Mouse (Mus musculus) macrophage (primary cell): Measurements from ENCODE around the gene Akt2. TPM values are rescaled to one million over a fixed set of nuclear protein-coding genes. Genes with fewer than 3 reads are reported as not detected.

ENCODE experiments used
- H3K27ac ChIP-seq: fragments of 350-480 bp; formaldehyde crosslinking; 2 replicates; pipeline ENCODE4 v1.9.0; 2021
- H3K36me3 ChIP-seq: fragments of 350-480 bp; formaldehyde crosslinking; 2 replicates; pipeline ENCODE4 v1.9.0; 2021; ENCODE audit errors: inconsistent target
- H3K4me3 ChIP-seq: fragments of 350-480 bp; formaldehyde crosslinking; 2 replicates; pipeline ENCODE4 v1.9.0; 2021; ENCODE audit errors: inconsistent target
- H3K79me2 ChIP-seq: fragments of 350-480 bp; formaldehyde crosslinking; 2 replicates; pipeline ENCODE4 v1.9.0; 2021; ENCODE audit errors: inconsistent target
- WGBS: methylation state at CpG from one replicate; pipeline ENCODE4 v1.1.7; 2026; ENCODE audit warnings: inconsistent platforms; ENCODE audit not compliant: missing documents; 5-methylcytosine and 5-hydroxymethylcytosine counted together
- polyA plus RNA-seq: library from polyadenylated mRNA; stranded (reverse); fragments of 250-400 nt; gene quantifications from 3 replicates; pipeline ENCODE4 v1.2.4, GENCODE M21; 2018; ENCODE audit warnings: inconsistent platforms

Gene Akt2
- polyA plus RNA-seq, 1 experiment from 2014 or later: 77.4 TPM

DNA sequence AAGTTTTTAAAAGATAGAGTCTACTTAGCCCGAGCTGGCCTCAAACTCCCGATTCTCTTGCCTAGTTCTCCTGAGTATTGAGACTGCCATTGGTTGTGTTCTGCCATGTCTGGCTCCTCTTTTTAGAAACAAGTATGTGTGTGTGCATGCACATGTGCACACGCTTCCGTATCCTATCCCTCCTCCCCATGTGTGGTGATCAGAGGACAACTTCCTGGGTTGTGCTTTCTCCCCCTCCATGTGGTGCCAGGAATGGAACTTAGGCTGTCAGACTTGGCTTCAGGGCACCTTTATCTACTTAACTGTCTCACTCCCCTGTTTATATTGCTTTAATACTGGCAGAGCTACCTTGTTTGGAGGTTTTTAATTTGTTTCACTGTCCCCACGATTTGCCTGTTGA, 93.9 kb downstream of the Akt2 start:
- H3K27ac ChIP-seq: no peak overlapping the region
- WGBS: 50% methylated on average over 5 of the region's 5 CpGs
- H3K79me2 ChIP-seq: no peaks in the 10 kb centered on the region
- H3K4me3 ChIP-seq: no peak overlapping the region
- no peaks in the 10 kb centered on the region for H3K36me3 ChIP-seq

DNA sequence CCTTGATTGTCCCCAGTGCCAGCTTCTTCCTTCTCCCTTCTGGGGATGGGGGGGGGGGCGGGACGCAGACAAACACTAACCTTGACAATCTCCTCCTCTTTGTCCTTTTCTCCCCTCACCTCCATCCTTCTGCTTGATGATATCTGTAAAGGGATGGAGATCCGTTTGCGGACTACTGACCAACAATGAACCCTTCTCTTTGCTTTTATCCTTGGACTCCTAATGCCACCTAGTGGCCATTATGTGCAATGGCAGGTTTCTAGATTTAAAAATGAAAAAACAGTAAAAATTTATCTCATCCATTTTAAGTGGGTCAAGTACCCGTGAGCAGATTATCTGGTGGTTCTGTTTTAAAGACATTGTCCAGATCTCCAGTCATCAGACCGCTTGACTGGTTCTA, 94.3 kb downstream of the Akt2 start:
- Histone ChIP-seq H3K4me3 (no peak overlapping the region), H3K27ac (no peak overlapping the region)

DNA sequence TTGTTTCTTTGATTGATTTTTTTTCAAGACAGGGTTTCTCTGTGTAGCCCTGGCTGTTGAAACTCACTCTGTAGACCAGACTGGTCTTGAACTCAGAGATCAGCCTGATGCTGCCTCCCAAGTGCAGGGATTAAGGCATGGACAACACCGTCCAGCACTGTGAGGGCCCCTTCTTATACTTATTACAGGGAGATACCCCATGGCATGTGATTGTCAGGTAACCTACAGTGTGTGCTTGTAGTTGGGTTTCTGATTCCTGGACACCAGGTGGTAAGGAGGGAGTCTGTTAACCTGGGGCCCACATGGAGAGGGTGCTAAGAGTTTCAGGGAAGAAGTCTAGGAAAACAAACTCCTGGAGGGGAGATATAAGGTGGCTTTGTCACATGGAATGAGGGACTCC, 95.7 kb downstream of the Akt2 start:
- H3K79me2 ChIP-seq: no peaks in the 10 kb centered on the region
- no peak overlapping the region for H3K4me3 ChIP-seq
- no peak overlapping the region for H3K27ac ChIP-seq
- whole genome bisulfite sequencing: 100% methylated on average over 1 of the region's 1 CpGs
- no peaks in the 10 kb centered on the region for H3K36me3 ChIP-seq

More for the DNA sequence above, 94.3 kb downstream of the Akt2 start:
- no peaks in the 10 kb centered on the region for H3K36me3 ChIP-seq
- 7% methylated on average over 4 of the region's 6 CpGs for WGBS
- H3K79me2 ChIP-seq: no peaks in the 10 kb centered on the region

DNA sequence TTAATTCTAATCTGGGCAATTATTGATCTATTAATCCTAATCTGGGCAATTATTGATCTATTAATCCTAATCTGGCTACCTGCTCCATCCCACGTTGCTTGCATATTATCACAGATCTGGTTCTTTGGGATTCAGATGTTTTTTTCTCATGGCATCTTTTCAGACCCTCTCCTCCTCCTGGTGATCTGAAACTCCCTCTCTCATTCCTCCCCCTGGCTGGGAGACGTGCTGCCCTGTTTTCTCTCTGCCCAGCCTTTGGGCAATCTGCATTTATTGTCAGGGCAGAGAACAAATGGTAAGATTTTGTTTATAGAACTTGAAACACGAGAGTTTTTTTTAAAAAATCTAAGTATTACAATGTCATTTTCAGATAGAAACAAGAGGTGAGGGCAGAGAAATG, 96.5 kb downstream of the Akt2 start:
- no peaks in the 10 kb centered on the region for H3K79me2 ChIP-seq
- no peak overlapping the region for H3K27ac ChIP-seq
- no peak overlapping the region for H3K4me3 ChIP-seq
- no peaks in the 10 kb centered on the region for H3K36me3 ChIP-seq
- 80% methylated on average over 3 of the region's 3 CpGs for WGBS

DNA sequence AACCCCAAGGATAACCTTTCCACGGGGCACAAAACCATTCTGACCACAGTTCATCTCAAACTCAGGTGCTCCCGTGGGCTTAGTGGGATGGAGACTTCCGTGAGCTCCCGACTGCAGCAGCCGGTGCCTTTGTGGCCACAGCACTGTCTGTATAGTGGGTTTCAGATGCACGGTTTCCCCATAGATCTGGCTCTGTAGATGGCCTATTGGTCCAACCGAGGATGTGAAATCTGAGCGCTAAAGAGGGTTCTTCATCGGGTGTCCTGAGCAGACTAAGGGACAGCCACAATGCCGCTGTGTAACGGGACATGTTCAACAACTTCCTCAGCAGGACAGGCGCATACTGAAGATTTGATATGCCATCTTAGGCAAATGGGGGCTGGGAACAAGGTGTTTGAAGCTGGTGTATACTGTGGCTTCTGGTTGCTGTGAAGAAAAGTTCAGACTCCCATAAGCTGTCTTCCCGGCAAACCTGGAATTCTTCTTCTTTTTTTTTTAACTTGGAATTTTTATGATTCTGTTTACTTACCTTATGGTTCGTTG, 97.0 kb downstream of the Akt2 start:
- H3K36me3 ChIP-seq: no peaks in the 10 kb centered on the region
- H3K4me3 ChIP-seq: peak overlapping the region; percentile 48
- no peak overlapping the region; the same call in 1 of the 2 replicates for H3K27ac ChIP-seq
- WGBS: 23% methylated on average over 14 of the region's 14 CpGs
- no peaks in the 10 kb centered on the region for H3K79me2 ChIP-seq

DNA sequence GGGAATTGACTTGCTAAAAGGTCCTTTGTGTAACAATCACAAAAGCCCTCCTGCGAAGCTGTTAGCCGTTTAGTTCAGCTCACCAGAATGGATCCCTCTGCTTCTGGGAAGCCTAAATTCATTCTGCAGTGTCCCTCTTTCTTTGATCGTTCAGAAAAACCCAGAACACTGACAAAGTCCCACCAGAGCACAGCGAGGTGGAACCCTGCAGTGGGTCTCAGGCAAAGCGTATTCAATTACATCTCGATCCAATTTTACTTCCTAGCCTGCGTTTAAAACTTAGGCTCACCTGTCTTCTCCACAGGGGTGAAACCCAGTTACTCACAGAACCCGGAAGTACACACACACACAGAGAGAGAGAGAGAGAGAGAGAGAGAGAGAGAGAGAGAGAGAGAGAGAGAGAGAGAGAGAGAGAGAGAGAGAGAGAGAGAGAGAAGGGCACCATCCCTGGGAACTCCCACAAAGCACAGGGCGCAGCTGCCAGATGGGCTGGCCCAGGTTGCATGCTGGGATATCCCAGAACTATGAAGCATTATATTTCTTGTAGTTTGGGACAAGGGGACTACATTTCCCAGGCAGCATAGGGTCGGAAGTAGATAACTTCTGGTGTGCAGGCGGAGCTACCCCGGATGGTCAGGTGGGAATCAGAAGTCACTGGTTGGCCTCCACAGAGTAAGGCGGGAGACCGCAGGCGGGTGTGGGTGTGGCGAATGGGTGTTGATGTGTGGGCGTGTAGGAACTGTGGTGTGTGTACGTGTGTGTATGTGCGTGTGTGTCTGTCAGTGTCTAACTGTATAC, 97.7 kb downstream of the Akt2 start, which contains the start of gene Zfp607b:
TSS of gene Zfp607b (plus strand) at position 526 of the 798 bp plus-strand sequence.
- H3K27ac ChIP-seq: no peak within 1 kb of the TSS; the same call in 1 of the 2 replicates
- H3K79me2 ChIP-seq: no peaks in the 10 kb centered on the region
- WGBS: 1% methylated on average over 19 of the region's 19 CpGs
- peak within 1 kb of the TSS; percentile 48 for H3K4me3 ChIP-seq
- H3K36me3 ChIP-seq: no peaks in the 10 kb centered on the region

Other genes starting within 250 kb of the Akt2 start
- 21.9 to 44.4 TPM (median 32.6 TPM) in 3 replicates for gene Shkbp1, start 235.5 kb upstream of the Akt2 start, polyA plus RNA-seq
- gene Gm20479, start 234.1 kb upstream of the Akt2 start, polyA plus RNA-seq: 0.64 to 1.2 TPM in 2 of 3 replicates, not detected in the other
- gene Sptbn4, start 143.9 kb upstream of the Akt2 start, polyA plus RNA-seq: 0.04 to 0.22 TPM (median 0.16 TPM) in 3 replicates
- gene Blvrb, start 143.6 kb upstream of the Akt2 start, polyA plus RNA-seq: 251 to 318 TPM (median 262 TPM) in 3 replicates
- gene Sertad3, start 117.8 kb upstream of the Akt2 start, polyA plus RNA-seq: 9.9 to 24.4 TPM (median 12.1 TPM) in 3 replicates
- 16.5 to 37.7 TPM (median 28.9 TPM) in 3 replicates for gene Sertad1, start 104.6 kb upstream of the Akt2 start, polyA plus RNA-seq
- gene Prx, start 92.2 kb upstream of the Akt2 start, polyA plus RNA-seq: 0.20 to 0.30 TPM (median 0.22 TPM) in 3 replicates
- 0.04 TPM in 1 of 3 replicates, not detected in the others for gene Hipk4, start 68.3 kb upstream of the Akt2 start, polyA plus RNA-seq
- gene Pld3, start 38.3 kb upstream of the Akt2 start, polyA plus RNA-seq: 1,098 to 2,092 TPM (median 1,493 TPM) in 3 replicates
- gene 2310022A10Rik, start 38.3 kb upstream of the Akt2 start, polyA plus RNA-seq: 71.9 to 183 TPM (median 75.3 TPM) in 3 replicates
- gene Ttc9b, start 62.4 kb downstream of the Akt2 start, polyA plus RNA-seq: not detected in 3 replicates
- 4.3 to 16.5 TPM (median 9.5 TPM) in 3 replicates for gene Map3k10, start 83.0 kb downstream of the Akt2 start, polyA plus RNA-seq
- gene Zfp607b, start 97.8 kb downstream of the Akt2 start, polyA plus RNA-seq: 0.20 to 0.76 TPM (median 0.52 TPM) in 3 replicates
- 3.8 to 3.9 TPM (median 3.8 TPM) in 3 replicates for gene Zfp60, start 139.8 kb downstream of the Akt2 start, polyA plus RNA-seq
- gene Zfp626, start 215.6 kb downstream of the Akt2 start, polyA plus RNA-seq: 4.1 to 5.9 TPM (median 4.8 TPM) in 3 replicates
- gene Zfp59, start 247.1 kb downstream of the Akt2 start, polyA plus RNA-seq: 3.4 to 4.3 TPM (median 3.6 TPM) in 3 replicates